Mouse (Mus musculus): ENCODE data around the gene Adgre4. TPM values are rescaled to one million over a fixed set of nuclear protein-coding genes. Genes with fewer than 3 reads are reported as not detected.

Gene Adgre4
- total and polyA plus RNA-seq, 3 experiments = 0.04 TPM; not detected in 2

GRCm38 (mm10) chr17:55702865-55703264, 46.9 kb upstream of the Adgre4 start:
- H3K9me3 ChIP-seq (replicated peaks; ENCODE audit: insufficient read depth, low read length) = no peaks in the 10 kb centered on the region
- no peak overlapping the region for H3K9ac ChIP-seq (ENCODE audit: control insufficient read depth, low read depth, low read length, poor library complexity, severe bottlenecking)
- no peak for TF ChIP-seq EP300 (IDR thresholded peaks at IDR 0.05; ENCODE audit: low read depth in 1 of 2, low read length in 2 of 2)
- no peak for TF ChIP-seq POLR2A (IDR thresholded peaks at IDR 0.05; ENCODE audit: control insufficient read depth in 1 of 2, insufficient read depth in 1 of 2, low read depth in 1 of 2, low read length in 2 of 2, poor library complexity in 1 of 2)
- no peak for TF ChIP-seq TBP (IDR thresholded peaks at IDR 0.05; ENCODE audit: low read depth, low read length)
- TF ChIP-seq CTCF (IDR thresholded peaks at IDR 0.05 in 2 of 3, conservative IDR thresholded peaks at IDR 0.05 in 1 of 3; ENCODE audit: control insufficient read depth in 1 of 3, insufficient read depth in 1 of 3, low read depth in 2 of 3, low read length in 3 of 3, poor library complexity in 1 of 3, severe bottlenecking in 1 of 3) = no peak
- TF ChIP-seq JUND (IDR thresholded peaks at IDR 0.05; ENCODE audit: low read depth, low read length) = no peak
- TF ChIP-seq MAFK (IDR thresholded peaks at IDR 0.05; ENCODE audit: borderline replicate concordance, low read depth, low read length) = no peak
- no peak for TF ChIP-seq CHD2 (IDR thresholded peaks at IDR 0.05; ENCODE audit: low read length)
- TF ChIP-seq POLR2AphosphoS5 (IDR thresholded peaks at IDR 0.05; ENCODE audit: borderline replicate concordance, low read depth, low read length) = no peak
- TF ChIP-seq MYB (IDR thresholded peaks at IDR 0.05; ENCODE audit: low read depth, low read length) = no peak
- TF ChIP-seq POLR2AphosphoS2 (IDR thresholded peaks at IDR 0.05; ENCODE audit: low read length) = no peak
- TF ChIP-seq ETS1 (IDR thresholded peaks at IDR 0.05; ENCODE audit: low read depth, low read length) = no peak
- TF ChIP-seq E2F4 (IDR thresholded peaks at IDR 0.05; ENCODE audit: borderline replicate concordance, low read depth, low read length) = no peak
- no peak for TF ChIP-seq ZNF384 (IDR thresholded peaks at IDR 0.05; ENCODE audit: low read depth, low read length)
- TF ChIP-seq MEF2A (IDR thresholded peaks at IDR 0.05; ENCODE audit: extremely low read depth, insufficient replicate concordance, low read depth, low read length, poor library complexity, severe bottlenecking) = no peak
- no peak for TF ChIP-seq RAD21 (IDR thresholded peaks at IDR 0.05; ENCODE audit: low read depth, low read length)
- no peak for TF ChIP-seq TCF12 (IDR thresholded peaks at IDR 0.05; ENCODE audit: low read depth, low read length)
- no peak for TF ChIP-seq BHLHE40 (IDR thresholded peaks at IDR 0.05; ENCODE audit: borderline replicate concordance, low read depth, low read length)
- no peak for TF ChIP-seq ZMIZ1 (IDR thresholded peaks at IDR 0.05; ENCODE audit: low read depth, low read length)
- TF ChIP-seq USF1 (IDR thresholded peaks at IDR 0.05; ENCODE audit: low read depth, low read length) = no peak
- no peak for TF ChIP-seq MAZ (IDR thresholded peaks at IDR 0.05; ENCODE audit: low read depth, low read length)
- no peak overlapping the region for H3K4me3 ChIP-seq (ENCODE audit: control insufficient read depth in 1 of 2, insufficient read depth in 1 of 2, low read depth in 2 of 2, low read length in 2 of 2)
- no peak for DNase-seq (ENCODE audit: low read depth, low spot score)
- H3K4me1 ChIP-seq (ENCODE audit: control insufficient read depth in 1 of 2, insufficient read depth in 2 of 2, low read length in 2 of 2) = peaks cover 0 to 2% of the 10 kb centered on the region in 2 experiments; a peak in 1 of 4 replicates
- H3K27ac ChIP-seq (ENCODE audit: control insufficient read depth, low read depth, low read length) = no peak overlapping the region
- H3K79me2 ChIP-seq (ENCODE audit: control insufficient read depth, insufficient read depth, low read length, poor library complexity) = no peaks in the 10 kb centered on the region
- no peaks in the 10 kb centered on the region for H3K27me3 ChIP-seq (ENCODE audit: control insufficient read depth in 1 of 2, insufficient read depth in 2 of 2, low read length in 2 of 2)
- peaks cover 0 to 11% of the 10 kb centered on the region in 2 experiments for H3K36me3 ChIP-seq (ENCODE audit: control insufficient read depth in 1 of 2, insufficient read depth in 2 of 2, low read length in 2 of 2)
